Mouse (Mus musculus) embryo, embryonic 9.5 days (tissue): ENCODE data around the gene Htr2a.

ENCODE experiments used
- DNase-seq: peaks from one replicate; pipeline ENCODE4 v3.0.0-alpha.2; 2017; ENCODE audit errors: extremely low spot score

Gene Htr2a

GRCm38 (mm10) chr14:74697432-74697831, 56.8 kb downstream of the Htr2a start:
- no peak for DNase-seq

- no peak for DNase-seq
Observed at GRCm38 (mm10) chr14:74699241-74699640, 58.6 kb downstream of the Htr2a start.

GRCm38 (mm10) chr14:74703930-74704329, 63.3 kb downstream of the Htr2a start:
- DNase-seq = no peak

- peak; percentile 14 for DNase-seq
Observed at GRCm38 (mm10) chr14:74709054-74709453, 68.4 kb downstream of the Htr2a start.

- DNase-seq = no peak
Observed at GRCm38 (mm10) chr14:74723541-74723940, 82.9 kb downstream of the Htr2a start.

GRCm38 (mm10) chr14:74731221-74732078, 90.8 kb downstream of the Htr2a start:
- DNase-seq = no peak

- peak; percentile 95 for DNase-seq
Observed at GRCm38 (mm10) chr14:74732079-74732783, 91.6 kb downstream of the Htr2a start, which contains the start of gene Esd. Gene Esd (plus strand): TSS chr14:74732297.

- DNase-seq = no peak
Observed at GRCm38 (mm10) chr14:74733397-74733796, 92.8 kb downstream of the Htr2a start.

GRCm38 (mm10) chr14:74735471-74735870, 94.8 kb downstream of the Htr2a start:
- no peak for DNase-seq

- no peak for DNase-seq
Observed at GRCm38 (mm10) chr14:74736850-74737249, 96.2 kb downstream of the Htr2a start.
